Mouse (Mus musculus): ENCODE measurements around the gene Olfr316.
A peak's percentile ranks its signal among the peaks of the same experiment; 100 is the strongest.
"Not testable (repeated sequence)": the region's sequence is repeated elsewhere in the genome, so short reads cannot be mapped to it uniquely, and the experiment has no call there.

Olfr316 gene

DNA sequence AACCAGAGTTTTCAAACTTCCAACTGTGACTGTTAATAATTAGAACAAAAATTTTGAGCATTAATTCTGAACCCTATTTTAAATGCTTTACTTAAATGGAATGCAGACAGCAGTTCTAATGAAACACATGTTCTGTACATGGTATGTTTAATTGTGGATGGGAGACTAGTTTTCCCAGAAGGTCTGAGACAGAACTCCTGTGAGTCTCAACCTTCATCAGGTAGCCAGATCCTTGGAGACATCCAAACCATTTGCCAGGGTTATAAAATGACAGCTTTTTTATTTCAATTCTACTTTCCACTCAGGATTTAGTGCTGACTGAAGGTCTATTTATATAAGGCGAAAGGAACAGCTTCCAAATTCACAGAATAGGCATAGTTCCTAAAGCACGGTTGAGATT lies at the start of gene Olfr316:
Gene Olfr316 (plus strand): TSS at position 301 of the 400 bp plus-strand sequence.
- no peak for DNase-seq (ENCODE audit: low spot score)

- no peak for DNase-seq (ENCODE audit: low spot score)
Measured at GRCm38 (mm10) chr11:58709086-58709485, 43.4 kb upstream of the Olfr316 start.

- DNase-seq (ENCODE audit: low spot score): not testable (repeated sequence)
Measured at GRCm38 (mm10) chr11:58717723-58718122, 34.8 kb upstream of the Olfr316 start.

DNA sequence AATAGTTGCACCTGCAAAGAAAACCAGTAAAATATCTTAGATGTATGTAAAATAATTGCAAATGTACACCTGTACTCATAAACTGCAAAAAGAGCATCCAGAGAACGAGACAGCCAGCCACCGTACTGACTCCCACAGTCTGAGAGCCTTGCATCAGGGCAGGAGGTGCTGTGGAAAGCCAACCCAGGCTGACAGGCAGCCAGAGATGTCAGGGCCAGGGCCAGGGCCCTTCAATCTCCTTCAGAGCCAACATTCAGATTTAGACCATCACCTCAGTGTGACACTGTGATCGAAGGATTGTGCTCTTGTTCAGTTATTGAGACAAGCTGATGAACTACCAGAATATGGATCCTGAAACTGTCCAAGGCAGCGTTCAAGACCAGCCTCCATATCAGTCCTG lies 32.8 kb upstream of the Olfr316 start:
- no peak for DNase-seq (ENCODE audit: low spot score)

DNA sequence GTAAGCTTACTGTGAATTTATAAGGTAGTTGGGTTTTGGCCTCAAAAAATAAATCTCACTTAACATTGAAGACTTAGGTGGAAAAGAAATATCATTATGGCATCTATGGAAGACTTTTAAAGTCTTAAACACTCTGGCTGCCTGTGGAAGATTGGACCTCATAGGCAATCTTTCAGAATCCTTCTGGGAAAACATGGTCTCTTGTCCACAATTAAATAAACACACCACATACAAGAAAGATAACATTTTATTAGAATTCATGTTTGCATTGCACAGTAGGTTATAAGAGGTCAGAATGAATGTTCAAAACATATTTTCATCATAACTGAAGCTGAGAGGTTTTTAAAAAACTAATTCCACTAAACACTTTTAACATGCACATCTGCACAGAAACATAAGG lies 28.6 kb upstream of the Olfr316 start, which contains the start of gene Olfr318:
Gene Olfr318 (minus strand): TSS at position 101 of the 400 bp plus-strand sequence.
- DNase-seq (ENCODE audit: low spot score): no peak

DNA sequence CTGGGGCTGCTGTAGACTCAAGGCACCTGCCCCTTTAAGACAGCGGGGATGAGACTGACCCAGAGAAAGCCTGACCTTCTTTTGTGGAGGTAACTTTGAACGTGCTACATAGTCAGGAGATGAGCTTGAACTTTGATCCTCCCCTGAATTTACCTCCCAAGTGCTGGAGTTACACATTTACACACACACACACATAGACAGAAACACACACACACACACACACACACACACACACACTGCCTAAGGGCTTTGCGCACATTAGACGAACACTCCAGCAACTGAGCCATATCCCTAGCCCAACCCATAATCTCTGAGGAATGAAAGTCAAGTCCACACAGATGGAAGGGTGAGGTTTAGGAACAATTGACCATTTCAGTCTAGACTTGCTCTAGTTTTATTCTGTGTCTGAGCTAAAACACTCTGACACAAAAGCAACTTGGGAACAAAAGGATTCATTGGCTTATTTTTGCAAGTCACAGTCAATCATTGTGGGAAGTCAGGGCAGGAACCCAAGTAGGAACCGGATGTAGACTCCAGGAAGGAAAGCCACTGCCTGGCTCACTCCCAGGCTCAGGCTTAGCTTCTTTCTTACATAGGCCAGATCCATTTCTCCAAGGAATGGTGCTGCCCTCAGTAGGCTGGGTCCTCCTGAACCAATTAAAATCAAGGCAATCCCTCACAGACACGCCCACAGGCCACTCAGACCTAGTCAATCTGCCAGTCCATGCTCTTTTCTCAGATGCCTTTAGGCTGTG lies 24.5 kb upstream of the Olfr316 start:
- DNase-seq (ENCODE audit: low spot score): not testable (repeated sequence)

GRCm38 (mm10) chr11:58733372-58733771 lies 19.2 kb upstream of the Olfr316 start:
- no peak for DNase-seq (ENCODE audit: low spot score)

DNA sequence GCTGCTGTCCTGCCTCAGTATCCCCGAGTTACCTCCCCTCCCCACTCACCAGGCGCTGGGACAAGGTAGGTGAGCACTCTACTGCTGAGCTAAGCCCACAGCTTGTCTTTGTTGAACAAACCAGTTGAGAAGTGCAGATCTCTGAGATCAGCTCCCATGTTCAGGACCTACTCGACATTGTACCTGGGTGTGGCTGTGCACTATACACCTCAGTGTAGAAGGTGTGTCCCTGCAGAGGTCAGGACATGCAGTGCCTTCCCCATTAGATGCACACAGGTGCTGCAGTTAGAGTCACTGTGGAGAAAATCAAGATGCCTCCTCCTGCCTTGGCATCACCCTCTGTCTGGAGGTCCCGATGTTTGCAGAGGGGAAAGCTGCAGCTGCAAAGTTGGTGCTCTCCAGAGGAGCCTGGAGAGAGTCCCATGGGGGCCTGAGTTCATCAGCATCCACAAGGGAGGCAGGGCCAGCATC lies 13.7 kb upstream of the Olfr316 start, which contains the start of gene Olfr317:
Gene Olfr317 (minus strand): TSS at position 421 of the 471 bp plus-strand sequence.
- no peak for DNase-seq (ENCODE audit: low spot score)

GRCm38 (mm10) chr11:58751096-58751495 lies 1.4 kb upstream of the Olfr316 start:
- DNase-seq (ENCODE audit: low spot score): not testable (repeated sequence)

- no peak for DNase-seq (ENCODE audit: low spot score)
Measured at GRCm38 (mm10) chr11:58772888-58773287, 20.4 kb downstream of the Olfr316 start, which contains the start of gene Olfr315. Gene Olfr315, plus strand, starts transcription at chr11:58773188.

- no peak for DNase-seq (ENCODE audit: low spot score)
Measured at GRCm38 (mm10) chr11:58782480-58783089, 30.1 kb downstream of the Olfr316 start, which contains the start of gene Olfr314. Gene Olfr314, plus strand, starts transcription at chr11:58782952.

DNA sequence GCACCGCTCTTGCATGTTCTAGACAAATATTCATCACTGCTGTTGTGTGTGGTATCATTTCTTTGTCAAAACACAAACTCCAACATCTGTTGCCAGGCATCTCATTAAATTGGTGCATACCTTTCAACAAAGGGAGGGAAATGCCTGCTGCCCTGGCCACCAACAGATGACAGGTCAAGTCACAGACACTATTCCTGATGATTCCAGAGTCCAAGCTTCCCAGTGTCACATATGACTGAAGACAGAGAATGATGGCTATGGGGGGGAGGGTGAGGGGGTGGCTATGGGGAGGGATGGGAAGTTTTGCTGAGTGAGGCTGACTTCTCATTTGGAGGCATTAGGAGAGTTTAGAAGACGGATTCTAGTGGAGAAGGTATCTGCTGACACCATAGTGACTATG lies 31.6 kb downstream of the Olfr316 start:
- no peak for DNase-seq (ENCODE audit: low spot score)

- DNase-seq (ENCODE audit: low spot score): no peak
Measured at GRCm38 (mm10) chr11:58787651-58788050, 35.1 kb downstream of the Olfr316 start.

DNA sequence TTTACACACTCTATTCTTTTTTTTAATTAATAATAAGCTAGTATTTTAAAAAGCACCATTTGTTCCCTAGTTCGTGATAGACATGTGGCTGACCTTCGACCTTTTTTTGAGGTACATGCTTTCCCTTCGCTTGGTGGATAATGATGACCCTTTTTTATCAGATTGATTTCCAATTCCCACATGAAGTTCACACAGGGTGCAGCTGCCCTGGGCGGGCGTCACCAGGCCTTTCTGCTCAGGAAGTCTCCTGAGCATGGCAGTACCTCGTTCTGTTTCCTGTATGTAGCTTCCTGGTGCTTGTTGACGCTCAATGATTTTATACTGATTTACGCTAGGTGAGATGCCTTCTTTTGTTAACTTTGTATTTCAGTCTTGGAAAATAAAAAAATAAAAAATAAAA lies 35.8 kb downstream of the Olfr316 start:
- DNase-seq (ENCODE audit: low spot score): no peak

GRCm38 (mm10) chr11:58789532-58789931 lies 37.0 kb downstream of the Olfr316 start:
- DNase-seq (ENCODE audit: low spot score): no peak

GRCm38 (mm10) chr11:58790053-58790452 lies 37.5 kb downstream of the Olfr316 start:
- no peak for DNase-seq (ENCODE audit: low spot score)

- DNase-seq (ENCODE audit: low spot score): no peak
Measured at GRCm38 (mm10) chr11:58790646-58791045, 38.1 kb downstream of the Olfr316 start.

- DNase-seq (ENCODE audit: low spot score): no peak
Measured at GRCm38 (mm10) chr11:58795856-58796255, 43.3 kb downstream of the Olfr316 start.

GRCm38 (mm10) chr11:58796850-58797249 lies 44.3 kb downstream of the Olfr316 start:
- no peak for DNase-seq (ENCODE audit: low spot score)

DNA sequence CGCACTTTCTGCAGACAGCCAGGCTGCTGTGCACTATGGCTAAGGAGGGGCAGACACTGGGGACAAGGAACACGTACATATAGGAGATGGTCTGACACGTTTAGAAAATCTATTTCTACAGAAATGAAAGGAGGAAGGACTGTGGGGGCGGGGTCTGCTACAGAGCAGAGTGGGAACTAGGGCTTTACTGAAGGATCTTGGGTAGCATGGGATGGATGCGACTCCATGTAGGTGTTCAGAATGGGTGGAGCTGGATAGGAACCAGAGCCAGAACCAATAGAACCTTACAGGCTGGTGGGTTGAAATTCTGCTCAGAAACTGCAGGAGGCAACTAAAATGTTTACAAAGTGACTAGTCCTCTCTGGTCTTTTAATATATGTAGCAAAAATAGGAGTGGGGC lies 47.2 kb downstream of the Olfr316 start:
- no peak for DNase-seq (ENCODE audit: low spot score)

- DNase-seq (ENCODE audit: low spot score): peak; percentile 73
Measured at GRCm38 (mm10) chr11:58801558-58802228, 49.2 kb downstream of the Olfr316 start, which contains the start of gene Fam183b. Gene Fam183b, minus strand, starts transcription at chr11:58801960.

- DNase-seq (ENCODE audit: low spot score): no peak
Measured at GRCm38 (mm10) chr11:58803871-58804270, 51.3 kb downstream of the Olfr316 start.
